Mouse (Mus musculus) neural tube, embryonic 13.5 days (tissue): ENCODE data around the gene 1600012H06Rik. TPM values are rescaled to one million over a fixed set of nuclear protein-coding genes. Genes with fewer than 3 reads are reported as not detected.
"Not testable (repeated sequence)": the region's sequence is repeated elsewhere in the genome, so short reads cannot be mapped to it uniquely, and the experiment has no call there.

Source experiments
- ATAC-seq: fragments of 200-750 bp; cut with Nextera tagmentation; 2 replicates; pipeline ENCODE4 v1.8.0; 2017; ENCODE audit warnings: low read depth, mild to moderate bottlenecking, moderate TSS enrichment, moderate library complexity
- H3K27ac ChIP-seq: fragments of 300-500 bp; sonication (generic); replicated peaks from 2 replicates; pipeline ENCODE4 v1.5.1; 2015; ENCODE audit warnings: moderate library complexity, mild to moderate bottlenecking, inconsistent platforms
- H3K27me3 ChIP-seq: fragments of 300-500 bp; sonication (generic); 2 replicates; pipeline ENCODE4 v1.6.1; 2015; ENCODE audit warnings: mild to moderate bottlenecking, inconsistent platforms
- H3K36me3 ChIP-seq: fragments of 300-500 bp; sonication (generic); 2 replicates; pipeline ENCODE4 v1.6.1; 2015; ENCODE audit warnings: mild to moderate bottlenecking, inconsistent platforms
- H3K4me1 ChIP-seq: fragments of 300-500 bp; sonication (generic); replicated peaks from 2 replicates; pipeline ENCODE4 v1.6.1; 2015; ENCODE audit warnings: inconsistent platforms
- H3K4me2 ChIP-seq: fragments of 300-500 bp; sonication (generic); 2 replicates; pipeline ENCODE4 v1.6.1; 2015; ENCODE audit warnings: inconsistent platforms, mild to moderate bottlenecking, moderate library complexity
- H3K4me3 ChIP-seq: fragments of 300-500 bp; sonication (generic); 2 replicates; pipeline ENCODE4 v1.5.1; 2015; ENCODE audit warnings: mild to moderate bottlenecking, inconsistent platforms
- H3K9ac ChIP-seq: fragments of 300-500 bp; sonication (generic); 2 replicates; pipeline ENCODE4 v1.6.1; 2015; ENCODE audit warnings: moderate library complexity, mild to moderate bottlenecking, inconsistent platforms
- H3K9me3 ChIP-seq: fragments of 300-500 bp; sonication (generic); 2 replicates; pipeline ENCODE4 v1.6.1; 2016; ENCODE audit warnings: inconsistent platforms
- WGBS: fragments of 180-500 bp; shearing (Covaris S2); methylation state at CpG from one replicate; pipeline ENCODE4 v1.1.7; 2015; 5-methylcytosine and 5-hydroxymethylcytosine counted together
- polyA plus RNA-seq: library from polyadenylated mRNA; unstranded; fragments of >200 nt; fragmentation: Nextera tagmentation; extraction: Ambion mirVana; gene quantifications from 2 replicates; pipeline ENCODE4 v1.2.1, GENCODE M21; 2015

Gene 1600012H06Rik
- polyA plus RNA-seq, 1 experiment from 2014 or later = 30.2 TPM

- ATAC-seq = peak; percentile 79
- H3K27me3 ChIP-seq, H3K9ac ChIP-seq, H3K36me3 ChIP-seq, H3K4me2 ChIP-seq, H3K9me3 ChIP-seq, H3K4me1 ChIP-seq, H3K4me3 ChIP-seq, H3K27ac ChIP-seq: not testable (repeated sequence)
- WGBS = no CpG with 5 or more reads among the region's 98 CpGs
Measured at GRCm38 (mm10) chr17:14992522-14993138, 49.6 kb downstream of the 1600012H06Rik start.

- not testable (repeated sequence) for H3K4me1 ChIP-seq, H3K4me2 ChIP-seq, H3K27me3 ChIP-seq, H3K36me3 ChIP-seq, H3K9ac ChIP-seq, H3K4me3 ChIP-seq, H3K27ac ChIP-seq, H3K9me3 ChIP-seq
- ATAC-seq = peak; percentile 91
- WGBS = no CpG with 5 or more reads among the region's 47 CpGs
Measured at GRCm38 (mm10) chr17:14993139-14993832, 50.3 kb downstream of the 1600012H06Rik start.

DNA sequence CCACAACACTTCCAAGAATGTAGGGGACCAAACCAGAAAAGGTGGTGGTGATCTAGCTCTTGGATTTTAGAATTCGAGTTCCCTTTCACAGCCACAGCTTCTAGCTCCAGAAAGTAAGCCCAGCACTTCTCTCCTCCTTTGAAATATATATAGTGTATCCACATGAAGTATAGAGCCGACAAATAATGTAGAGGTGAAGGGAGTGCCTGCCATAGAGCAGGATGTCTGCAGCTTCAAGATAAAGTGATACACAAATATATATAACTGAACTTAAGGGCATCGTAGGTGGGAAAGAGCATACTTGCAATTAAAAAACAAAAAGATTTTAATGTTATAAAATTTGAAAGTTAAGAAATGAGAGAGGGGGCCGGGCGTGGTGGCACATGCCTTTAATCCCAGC lies 51.2 kb downstream of the 1600012H06Rik start:
- not testable (repeated sequence) for ATAC-seq, H3K4me2 ChIP-seq, H3K9me3 ChIP-seq, H3K27ac ChIP-seq, H3K27me3 ChIP-seq, H3K4me1 ChIP-seq, H3K4me3 ChIP-seq, H3K9ac ChIP-seq, H3K36me3 ChIP-seq
- no CpG with 5 or more reads among the region's 5 CpGs for WGBS

DNA sequence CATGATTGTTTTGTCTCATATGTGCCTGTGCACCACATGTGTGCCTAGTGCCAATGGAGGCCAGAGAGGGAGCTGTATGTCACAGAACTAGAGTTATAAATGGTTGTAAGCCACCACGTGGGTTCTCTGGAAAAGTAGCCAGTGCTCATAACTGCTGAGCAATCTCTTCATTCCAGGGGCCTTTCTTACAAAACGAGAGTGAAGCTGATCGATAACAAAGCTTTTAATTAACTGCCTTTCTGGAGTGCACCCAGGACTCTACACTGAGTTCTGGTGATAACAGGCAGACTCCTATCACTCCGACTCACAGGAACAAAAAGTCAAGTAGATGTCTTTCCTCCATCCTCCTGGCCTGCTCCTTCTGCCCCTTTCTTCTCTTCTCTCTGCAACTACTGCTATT lies 57.1 kb downstream of the 1600012H06Rik start:
- H3K4me3 ChIP-seq, H3K36me3 ChIP-seq, H3K27me3 ChIP-seq, H3K9me3 ChIP-seq, H3K4me1 ChIP-seq, H3K27ac ChIP-seq, H3K4me2 ChIP-seq, H3K9ac ChIP-seq, ATAC-seq: not testable (repeated sequence)
- no CpG with 5 or more reads among the region's 4 CpGs for WGBS

DNA sequence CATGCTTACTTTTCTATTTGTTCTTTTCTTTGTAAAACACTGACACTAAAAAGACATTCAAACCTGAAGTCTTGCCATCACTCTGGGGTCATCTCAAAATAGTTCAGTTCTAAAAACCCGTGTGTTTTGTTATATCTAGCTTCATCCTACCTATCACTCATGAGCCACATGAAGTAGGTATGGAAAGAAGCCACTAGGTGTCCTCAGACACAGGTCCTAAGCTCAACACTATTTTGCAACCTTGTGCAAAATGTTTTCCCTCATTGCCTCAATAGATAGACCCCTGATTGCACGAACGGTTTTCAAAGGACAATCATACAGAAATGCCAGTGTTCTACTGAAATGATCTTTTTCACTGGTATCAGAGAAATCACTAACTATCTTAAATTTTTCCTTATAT lies 66.1 kb downstream of the 1600012H06Rik start:
- ATAC-seq, H3K4me1 ChIP-seq, H3K9ac ChIP-seq, H3K4me3 ChIP-seq, H3K4me2 ChIP-seq, H3K9me3 ChIP-seq, H3K27ac ChIP-seq, H3K27me3 ChIP-seq, H3K36me3 ChIP-seq: not testable (repeated sequence)
- no CpG with 5 or more reads among the region's 3 CpGs for whole genome bisulfite sequencing

Other genes with a start within 250 kb of the 1600012H06Rik start
- gene Thbs2, start 248.9 kb upstream of the 1600012H06Rik start, polyA plus RNA-seq = 6.9 and 8.8 TPM in 2 replicates
- gene Wdr27, start within 50 bp of the 1600012H06Rik start, polyA plus RNA-seq = 6.6 and 8.3 TPM in 2 replicates
- gene Phf10, start 18.1 kb downstream of the 1600012H06Rik start, polyA plus RNA-seq = 13.9 and 14.7 TPM in 2 replicates
- 8.4 and 9.3 TPM in 2 replicates for gene 9030025P20Rik, start 35.3 kb downstream of the 1600012H06Rik start, polyA plus RNA-seq
- 0.88 TPM in 1 of 2 replicates, not detected in the other for gene Gm3417, start 35.6 kb downstream of the 1600012H06Rik start, polyA plus RNA-seq
- 8.0 and 9.1 TPM in 2 replicates for gene Gm3435, start 67.0 kb downstream of the 1600012H06Rik start, polyA plus RNA-seq
- gene Ermard, start 98.0 kb downstream of the 1600012H06Rik start, polyA plus RNA-seq = 97.4 and 101 TPM in 2 replicates
- 0.92 TPM in 1 of 2 replicates, not detected in the other for gene Tcte3, start 98.3 kb downstream of the 1600012H06Rik start, polyA plus RNA-seq
- 3.4 and 4.0 TPM in 2 replicates for gene Gm3448, start 98.4 kb downstream of the 1600012H06Rik start, polyA plus RNA-seq